Mouse (Mus musculus): Measurements from ENCODE around the gene Serpina1f. TPM values are rescaled to one million over a fixed set of nuclear protein-coding genes. Genes with fewer than 3 reads are reported as not detected.

Serpina1f gene
- polyA plus RNA-seq, 1 experiment = not detected

DNA sequence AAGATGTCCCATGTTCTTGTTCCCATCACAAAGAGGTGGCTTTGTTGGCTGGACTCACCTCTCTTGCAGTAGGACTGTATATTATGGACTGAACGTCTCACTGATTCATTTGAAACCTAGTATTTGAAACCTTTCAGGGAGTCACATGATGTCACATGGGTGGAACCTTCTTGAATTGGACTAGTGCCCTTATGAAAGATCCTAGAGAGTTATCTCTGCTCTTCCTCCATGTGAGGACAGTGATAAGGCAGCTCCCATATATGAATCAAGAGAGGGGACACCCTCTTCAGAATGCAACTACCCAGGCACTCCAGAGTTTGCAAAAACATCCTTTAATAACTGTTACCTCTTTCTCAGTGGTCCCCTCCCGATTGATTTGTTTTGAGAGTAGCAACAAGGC lies 49.0 kb downstream of the Serpina1f start:
- Histone ChIP-seq H3K27me3 (ENCODE audit: control insufficient read depth, insufficient read depth, insufficient read length) (no peaks in the 10 kb centered on the region), H3K36me3 (ENCODE audit: control insufficient read depth, insufficient read depth) (no peaks in the 10 kb centered on the region), H3K4me3 (ENCODE audit: insufficient read depth, poor library complexity, severe bottlenecking) (no peak overlapping the region), H3K79me2 (ENCODE audit: control insufficient read depth, insufficient read depth) (no peaks in the 10 kb centered on the region), H3ac (ENCODE audit: control insufficient read depth, insufficient read length, low read depth) (no peak overlapping the region), H3K79me3 (ENCODE audit: low read depth) (no peaks in the 10 kb centered on the region)
- TF ChIP-seq MYOD1 (IDR thresholded peaks at IDR 0.05; ENCODE audit: control insufficient read depth, insufficient read length, low read depth) (no peak), CEBPB (IDR thresholded peaks at IDR 0.05; ENCODE audit: low read depth) (no peak), CTCF (IDR thresholded peaks at IDR 0.05; ENCODE audit: control insufficient read depth, insufficient read depth, insufficient read length) (no peak), MAX (IDR thresholded peaks at IDR 0.05) (no peak), MYOG (IDR thresholded peaks at IDR 0.05; ENCODE audit: control insufficient read depth, extremely low read depth, insufficient read length) (no peak), USF1 (IDR thresholded peaks at IDR 0.05; ENCODE audit: low read depth) (no peak), FOSL1 (IDR thresholded peaks at IDR 0.05; ENCODE audit: insufficient read depth, low read length, poor library complexity, severe bottlenecking) (no peak)

DNA sequence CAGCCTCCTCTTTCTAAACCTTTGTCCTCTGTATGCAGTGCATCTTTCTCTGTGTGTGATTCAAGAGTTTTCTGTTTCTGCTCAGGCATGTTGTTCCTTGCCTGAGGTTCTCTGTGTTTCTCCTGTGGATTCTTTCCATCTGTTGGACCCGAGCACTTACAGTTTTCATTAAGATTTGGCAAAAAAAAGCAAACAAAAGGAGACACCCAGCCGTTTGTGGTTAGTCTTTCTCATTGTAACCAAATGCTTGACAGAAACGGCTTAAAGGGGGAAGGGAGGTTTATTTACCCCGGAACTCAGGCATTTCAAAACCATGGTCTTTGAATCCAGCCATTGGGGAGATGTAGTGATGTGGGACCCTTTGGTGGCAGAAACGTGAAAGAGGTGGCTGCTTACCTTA lies 50.7 kb downstream of the Serpina1f start:
- Histone ChIP-seq H3K79me3 (ENCODE audit: low read depth) (no peaks in the 10 kb centered on the region), H3K27me3 (ENCODE audit: control insufficient read depth, insufficient read depth, insufficient read length) (no peaks in the 10 kb centered on the region), H3K4me3 (ENCODE audit: insufficient read depth, poor library complexity, severe bottlenecking) (no peak overlapping the region), H3K79me2 (ENCODE audit: control insufficient read depth, insufficient read depth) (no peaks in the 10 kb centered on the region), H3ac (ENCODE audit: control insufficient read depth, insufficient read length, low read depth) (no peak overlapping the region), H3K36me3 (ENCODE audit: control insufficient read depth, insufficient read depth) (no peaks in the 10 kb centered on the region)
- TF ChIP-seq MYOD1 (IDR thresholded peaks at IDR 0.05; ENCODE audit: control insufficient read depth, insufficient read length, low read depth) (no peak), FOSL1 (IDR thresholded peaks at IDR 0.05; ENCODE audit: insufficient read depth, low read length, poor library complexity, severe bottlenecking) (no peak), MYOG (IDR thresholded peaks at IDR 0.05; ENCODE audit: control insufficient read depth, extremely low read depth, insufficient read length) (no peak), CEBPB (IDR thresholded peaks at IDR 0.05; ENCODE audit: low read depth) (no peak), MAX (IDR thresholded peaks at IDR 0.05) (no peak), CTCF (IDR thresholded peaks at IDR 0.05; ENCODE audit: control insufficient read depth, insufficient read depth, insufficient read length) (no peak), USF1 (IDR thresholded peaks at IDR 0.05; ENCODE audit: low read depth) (no peak)

DNA sequence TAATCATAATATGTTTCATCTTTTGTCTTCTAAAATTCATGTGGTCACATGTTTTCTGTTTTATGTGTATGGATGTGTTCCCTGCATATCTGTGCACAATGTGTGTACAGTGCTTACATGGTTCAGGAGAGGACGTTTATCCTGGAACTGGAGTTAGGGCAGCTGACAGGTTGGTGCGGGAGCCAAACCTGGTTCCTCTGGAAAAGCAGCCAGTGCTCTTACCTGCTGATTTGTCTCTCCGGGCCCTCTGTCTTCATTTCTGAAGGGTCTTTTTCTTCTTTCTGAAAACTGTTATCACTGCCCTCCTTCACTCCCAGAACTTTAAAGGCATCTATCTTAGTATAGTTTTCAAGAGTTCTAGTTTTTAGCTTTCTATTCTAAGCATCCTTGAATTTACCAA lies 51.5 kb downstream of the Serpina1f start:
- Histone ChIP-seq H3K27me3 (ENCODE audit: control insufficient read depth, insufficient read depth, insufficient read length) (no peaks in the 10 kb centered on the region), H3K36me3 (ENCODE audit: control insufficient read depth, insufficient read depth) (no peaks in the 10 kb centered on the region), H3K4me3 (ENCODE audit: insufficient read depth, poor library complexity, severe bottlenecking) (no peak overlapping the region), H3ac (ENCODE audit: control insufficient read depth, insufficient read length, low read depth) (no peak overlapping the region), H3K79me3 (ENCODE audit: low read depth) (no peaks in the 10 kb centered on the region), H3K79me2 (ENCODE audit: control insufficient read depth, insufficient read depth) (no peaks in the 10 kb centered on the region)
- TF ChIP-seq MAX (IDR thresholded peaks at IDR 0.05) (no peak), CEBPB (IDR thresholded peaks at IDR 0.05; ENCODE audit: low read depth) (no peak), USF1 (IDR thresholded peaks at IDR 0.05; ENCODE audit: low read depth) (no peak), MYOG (IDR thresholded peaks at IDR 0.05; ENCODE audit: control insufficient read depth, extremely low read depth, insufficient read length) (no peak), MYOD1 (IDR thresholded peaks at IDR 0.05; ENCODE audit: control insufficient read depth, insufficient read length, low read depth) (no peak), FOSL1 (IDR thresholded peaks at IDR 0.05; ENCODE audit: insufficient read depth, low read length, poor library complexity, severe bottlenecking) (no peak), CTCF (IDR thresholded peaks at IDR 0.05; ENCODE audit: control insufficient read depth, insufficient read depth, insufficient read length) (no peak)

DNA sequence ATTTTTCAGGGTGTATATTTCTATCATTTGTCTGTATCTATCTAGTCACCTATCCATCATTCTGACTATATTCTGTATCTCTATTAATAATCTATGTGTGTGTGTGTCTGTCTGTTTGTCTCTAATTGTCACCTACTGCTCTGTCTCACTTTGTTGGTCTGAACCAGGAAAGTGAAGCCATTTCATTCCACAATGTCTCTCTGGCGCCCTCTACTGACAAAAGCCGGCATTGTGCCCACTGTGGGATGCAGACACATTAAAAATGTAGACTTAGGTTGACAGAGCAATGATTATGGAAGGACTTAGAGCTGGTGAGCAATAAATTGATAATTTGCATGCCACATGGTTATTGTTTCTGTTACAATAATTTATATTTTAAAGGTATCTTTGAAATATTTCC lies 52.0 kb downstream of the Serpina1f start:
- no peaks in the 10 kb centered on the region for H3K79me3 ChIP-seq (ENCODE audit: low read depth)
- no peak overlapping the region for H3K4me3 ChIP-seq (ENCODE audit: insufficient read depth, poor library complexity, severe bottlenecking)
- no peaks in the 10 kb centered on the region for H3K27me3 ChIP-seq (ENCODE audit: control insufficient read depth, insufficient read depth, insufficient read length)
- H3ac ChIP-seq (ENCODE audit: control insufficient read depth, insufficient read length, low read depth) = no peak overlapping the region
- H3K36me3 ChIP-seq (ENCODE audit: control insufficient read depth, insufficient read depth) = no peaks in the 10 kb centered on the region
- no peaks in the 10 kb centered on the region for H3K79me2 ChIP-seq (ENCODE audit: control insufficient read depth, insufficient read depth)
- TF ChIP-seq MYOG (IDR thresholded peaks at IDR 0.05; ENCODE audit: control insufficient read depth, extremely low read depth, insufficient read length) = no peak
- no peak for TF ChIP-seq MYOD1 (IDR thresholded peaks at IDR 0.05; ENCODE audit: control insufficient read depth, insufficient read length, low read depth)
- no peak for TF ChIP-seq MAX (IDR thresholded peaks at IDR 0.05)
- TF ChIP-seq CTCF (IDR thresholded peaks at IDR 0.05; ENCODE audit: control insufficient read depth, insufficient read depth, insufficient read length) = peak; percentile 54
- TF ChIP-seq FOSL1 (IDR thresholded peaks at IDR 0.05; ENCODE audit: insufficient read depth, low read length, poor library complexity, severe bottlenecking) = no peak
- no peak for TF ChIP-seq USF1 (IDR thresholded peaks at IDR 0.05; ENCODE audit: low read depth)
- TF ChIP-seq CEBPB (IDR thresholded peaks at IDR 0.05; ENCODE audit: low read depth) = no peak

Other genes starting within 250 kb of the Serpina1f start
- gene Ifi27l2b, start 238.3 kb downstream of the Serpina1f start, polyA plus RNA-seq (2012; fragmentation: generic; extraction: Trizol) = 0.12 TPM
- gene Ppp4r4, start 163.2 kb downstream of the Serpina1f start, polyA plus RNA-seq (2012; fragmentation: generic; extraction: Trizol) = 0.09 TPM
- gene Serpina10, start 64.1 kb downstream of the Serpina1f start, polyA plus RNA-seq (2012; fragmentation: generic; extraction: Trizol) = not detected
- gene Serpina6, start 38.3 kb downstream of the Serpina1f start, polyA plus RNA-seq (2012; fragmentation: generic; extraction: Trizol) = 0.06 TPM
- gene Serpina16, start 19.4 kb downstream of the Serpina1f start, polyA plus RNA-seq (2012; fragmentation: generic; extraction: Trizol) = not detected
- gene Serpina1d, start 78.1 kb upstream of the Serpina1f start, polyA plus RNA-seq (2012; fragmentation: generic; extraction: Trizol) = 0.06 TPM
- gene Serpina1b, start 134.8 kb upstream of the Serpina1f start, polyA plus RNA-seq (2012; fragmentation: generic; extraction: Trizol) = not detected
- not detected for gene Serpina1a, start 168.0 kb upstream of the Serpina1f start, polyA plus RNA-seq (2012; fragmentation: generic; extraction: Trizol)
- gene Serpina1c, start 209.4 kb upstream of the Serpina1f start, polyA plus RNA-seq (2012; fragmentation: generic; extraction: Trizol) = not detected